ENCODE assay signal across 8 mouse cellular contexts in genomic region chrX:37084927-37085660, GRCm38 (mm10). TPM values are rescaled to one million over a fixed set of nuclear protein-coding genes. Genes with fewer than 3 reads are reported as not detected.
A peak's percentile ranks its signal among the peaks of the same experiment; 100 is the strongest.
DNase-seq lines count a peak whose midpoint lies in the region; ATAC-seq and TF ChIP-seq lines count a peak whose summit lies in the region.

Rpl39 (minus strand) TSS chrX:37085402.

- in situ Hi-C loops in ES-E14 (cut with MboI; ENCODE audit: low sequenced_read_pairs in 2 of 2, unreplicated experiment in 2 of 2): no loop called here

- peaks cover 24% of the 10 kb centered on the region for H3K36me3 ChIP-seq in ES-E14 (ENCODE audit: control insufficient read depth, insufficient read depth, low read length, poor library complexity, severe bottlenecking)
- H3K36me3 ChIP-seq in forebrain, embryonic 15.5 days: no peaks in the 10 kb centered on the region; the same call in 1 of the 2 replicates
- peaks cover 28% of the 10 kb centered on the region for H3K36me3 ChIP-seq in lung, embryonic 14.5 days (ENCODE audit: insufficient read depth)
- peaks cover 9% of the 10 kb centered on the region; the same call in 1 of the 2 replicates for H3K36me3 ChIP-seq in thymus, adult 2 months (ENCODE audit: control insufficient read depth, insufficient read depth, low read length)

- intact Hi-C loops in heart, postnatal 25 days (cut with DNase I): no loop called here

- 16% methylated on average over 38 of the region's 38 CpGs for WGBS in forebrain, embryonic 15.5 days
- WGBS in lung, embryonic 14.5 days: 12% methylated on average over 38 of the region's 38 CpGs
- 11% methylated on average over 38 of the region's 38 CpGs for WGBS in olfactory bulb, adult 2 months
- WGBS in thymus, adult 2 months: under 1% methylated on average over 38 of the region's 38 CpGs

- H3K4me1 ChIP-seq in ES-E14 (ENCODE audit: control insufficient read depth in 2 of 2, insufficient read depth in 2 of 2, low read length in 2 of 2, poor library complexity in 1 of 2): peaks cover 0 to 2% of the 10 kb centered on the region in 2 experiments; a peak in 1 of 4 replicates
- peaks cover 11% of the 10 kb centered on the region for H3K4me1 ChIP-seq in forebrain, embryonic 15.5 days
- no peaks in the 10 kb centered on the region for H3K4me1 ChIP-seq in lung, embryonic 14.5 days (ENCODE audit: insufficient read depth)
- H3K4me1 ChIP-seq in olfactory bulb, adult 2 months (ENCODE audit: control insufficient read depth, insufficient read depth, low read length): peaks cover 3% of the 10 kb centered on the region; the same call in 1 of the 2 replicates
- peaks cover 8% of the 10 kb centered on the region for H3K4me1 ChIP-seq in thymus, adult 2 months (replicated peaks; ENCODE audit: control insufficient read depth, insufficient read depth, low read length)

- peak; percentile 68 for DNase-seq in ES-E14 (ENCODE audit: low read depth, low spot score)
- DNase-seq in cerebellum, adult 11-12 months: peak; percentile 90
- peak; percentile 78 for DNase-seq in heart, postnatal 25 days (ENCODE audit: low spot score)
- peak; percentile 76 to 82 for DNase-seq in layer of hippocampus, adult 2 months (ENCODE audit: low spot score in 2 of 2)
- DNase-seq in lung, embryonic 14.5 days: peak; percentile 92
- peak; percentile 85 for DNase-seq in thymus, adult 2 months

- TF ChIP-seq POLR2A in olfactory bulb, adult 2 months (IDR thresholded peaks at IDR 0.05; ENCODE audit: insufficient read depth, low read depth, low read length): peak; percentile 41; the same call in 1 of the 2 replicates
- peak; percentile 68 for TF ChIP-seq POLR2A in thymus, adult 2 months (IDR thresholded peaks at IDR 0.05; ENCODE audit: control insufficient read depth, extremely low read depth, insufficient read depth, low read length, poor library complexity)

- no peaks in the 10 kb centered on the region for H3K27me3 ChIP-seq in forebrain, embryonic 15.5 days
- no peaks in the 10 kb centered on the region for H3K27me3 ChIP-seq in lung, embryonic 14.5 days (ENCODE audit: insufficient read depth, low read length)
- no peaks in the 10 kb centered on the region for H3K27me3 ChIP-seq in thymus, adult 2 months (ENCODE audit: control insufficient read depth, insufficient read depth, low read length)

- H3K9ac ChIP-seq in ES-E14 (ENCODE audit: insufficient read depth, low read depth, low read length, poor library complexity, severe bottlenecking): peak within 1 kb of the TSS; percentile 95
- peak within 1 kb of the TSS; percentile 58 for H3K9ac ChIP-seq in forebrain, embryonic 15.5 days (replicated peaks)
- H3K9ac ChIP-seq in lung, embryonic 14.5 days: peak within 1 kb of the TSS; percentile 81

- H3K9me3 ChIP-seq in ES-E14 (ENCODE audit: control insufficient read depth, insufficient read depth, low read depth, low read length): no peaks in the 10 kb centered on the region
- H3K9me3 ChIP-seq in forebrain, embryonic 15.5 days: no peaks in the 10 kb centered on the region
- H3K9me3 ChIP-seq in lung, embryonic 14.5 days (ENCODE audit: low read depth, low read length): no peaks in the 10 kb centered on the region

- peak; percentile 96 for ATAC-seq in forebrain, embryonic 15.5 days (replicated peaks)
- peak; percentile 93 for ATAC-seq in lung, embryonic 14.5 days (ENCODE audit: insufficient read depth)

- H3K27ac ChIP-seq in ES-E14 (ENCODE audit: insufficient read depth, low read depth, low read length, poor library complexity, severe bottlenecking): peak within 1 kb of the TSS; percentile 89
- peak within 1 kb of the TSS; percentile 90 for H3K27ac ChIP-seq in forebrain, embryonic 15.5 days (replicated peaks)
- peak within 1 kb of the TSS; percentile 95 for H3K27ac ChIP-seq in layer of hippocampus, adult 2 months
- peak within 1 kb of the TSS; percentile 81 for H3K27ac ChIP-seq in lung, embryonic 14.5 days (ENCODE audit: low read depth)
- H3K27ac ChIP-seq in olfactory bulb, adult 2 months (ENCODE audit: insufficient read depth, low read depth, low read length): peak within 1 kb of the TSS; percentile 99
- peak within 1 kb of the TSS; percentile 60 for H3K27ac ChIP-seq in thymus, adult 2 months (ENCODE audit: control insufficient read depth, insufficient read depth, low read length)

- peak within 1 kb of the TSS; percentile 60 for H3K4me2 ChIP-seq in forebrain, embryonic 15.5 days (replicated peaks)
- H3K4me2 ChIP-seq in lung, embryonic 14.5 days: peak within 1 kb of the TSS; percentile 75

- peak; percentile 47 for TF ChIP-seq CTCF in layer of hippocampus, adult 2 months (conservative IDR thresholded peaks at IDR 0.05)
- no peak for TF ChIP-seq CTCF in lung, embryonic 14.5 days (IDR thresholded peaks at IDR 0.05; ENCODE audit: low read depth)
- TF ChIP-seq CTCF in olfactory bulb, adult 2 months (IDR thresholded peaks at IDR 0.05; ENCODE audit: insufficient read depth, low read depth, low read length): no peak
- TF ChIP-seq CTCF in thymus, adult 2 months (IDR thresholded peaks at IDR 0.05; ENCODE audit: borderline replicate concordance, control insufficient read depth, extremely low read depth, insufficient read depth, low read length, poor library complexity): 0 out of 2 replicates have a peak, but pooled peaks have one; percentile 14

- H3K4me3 ChIP-seq in ES-E14 (ENCODE audit: insufficient read depth in 1 of 2, low read depth in 1 of 2, low read length in 2 of 2, poor library complexity in 1 of 2, severe bottlenecking in 1 of 2): peak within 1 kb of the TSS; percentile 91 to 95
- peak within 1 kb of the TSS; percentile 58 for H3K4me3 ChIP-seq in forebrain, embryonic 15.5 days
- H3K4me3 ChIP-seq in layer of hippocampus, adult 2 months: peak within 1 kb of the TSS; percentile 65
- peak within 1 kb of the TSS; percentile 59 for H3K4me3 ChIP-seq in lung, embryonic 14.5 days (ENCODE audit: low read depth, low read length)
- H3K4me3 ChIP-seq in olfactory bulb, adult 2 months (ENCODE audit: insufficient read depth, low read depth, low read length): peak within 1 kb of the TSS; percentile 84
- H3K4me3 ChIP-seq in thymus, adult 2 months (ENCODE audit: control insufficient read depth, insufficient read depth, low read length): peak within 1 kb of the TSS; percentile 70

TF ChIP-seq in ES-E14, 5 proteins besides CTCF, POLR2A, EP300 and RAD21:
- TF ChIP-seq ZNF384 (IDR thresholded peaks at IDR 0.05; ENCODE audit: low read depth, low read length): no peak
- TF ChIP-seq ZC3H11A (IDR thresholded peaks at IDR 0.05; ENCODE audit: borderline replicate concordance, low read depth, low read length): no peak

RNA-seq across cellular contexts. Expression of gene Rpl39, which starts in this region (rescaled TPM):
- total RNA-seq in ES-E14 (2012; rRNA removed): 1,536 and 1,684 TPM in 2 replicates
- polyA plus RNA-seq in forebrain, embryonic 15.5 days (2015; fragmentation: Nextera tagmentation; extraction: Ambion mirVana): 336 and 348 TPM in 2 replicates
- total RNA-seq in heart, postnatal 25 days (2021): 100 to 1,000 TPM; 313 to 327 TPM
- 100 to 1,000 TPM; 227 to 242 TPM for total RNA-seq in layer of hippocampus, adult 2 months (2021)
- polyA plus RNA-seq in lung, embryonic 14.5 days (2014; fragmentation: Nextera tagmentation; extraction: Ambion mirVana): 600 and 683 TPM in 2 replicates
- not detected in 2 replicates for polyA plus RNA-seq in olfactory bulb, adult 2 months (2012; ENCODE audit: insufficient read depth, insufficient read length, low replicate concordance, missing spikeins)
- polyA plus RNA-seq in thymus, adult 2 months (2012; rRNA removed): 98.5 and 123 TPM in 2 replicates

Comparison
In these comparisons a context has a peak if more than half of its experiments do, and no peak if none do; other contexts are left out.
1. Peak in every context shown above with its lines: DNase-seq, ATAC-seq, H3K4me3 ChIP-seq and H3K27ac ChIP-seq.
2. CTCF ChIP-seq: peak in layer of hippocampus, adult 2 months (single experiment) and thymus, adult 2 months (single experiment); none in lung, embryonic 14.5 days (single experiment) and olfactory bulb, adult 2 months (single experiment).